Mouse (Mus musculus) MEL (cell line): ENCODE measurements around the gene Ctxn2. TPM values are rescaled to one million over a fixed set of nuclear protein-coding genes. Genes with fewer than 3 reads are reported as not detected.
A peak's percentile ranks its signal among the peaks of the same experiment; 100 is the strongest.

Experiments
- DNase-seq: peaks from one replicate; pipeline ENCODE4 v3.0.0; 2011; ENCODE audit warnings: low read depth, low spot score
- H3K27ac ChIP-seq: 2 replicates; pipeline ENCODE4 v1.5.1; 2012; ENCODE audit warnings: low read depth, mild to moderate bottlenecking, control low read depth, low read length, moderate library complexity; ENCODE audit not compliant: control insufficient read depth
- H3K27me3 ChIP-seq, 2 experiments: fragments of 150-350 bp in 1 of 2; sonication (generic) in 1 of 2; 2 replicates each; pipeline ENCODE4 v1.6.1; 2012; ENCODE audit warnings: low read length in 2 of 2, mild to moderate bottlenecking in 2 of 2, improper control_type of control experiment in 1 of 2, moderate library complexity in 1 of 2; ENCODE audit not compliant: insufficient read depth in 2 of 2, control insufficient read depth in 1 of 2
- H3K36me3 ChIP-seq, 2 experiments: 2 replicates each; pipeline ENCODE4 v1.6.1; 2012 to 2014; ENCODE audit warnings: low read length in 2 of 2, improper control_type of control experiment in 1 of 2, inconsistent platforms in 1 of 2, mild to moderate bottlenecking in 1 of 2; ENCODE audit not compliant: insufficient read depth in 2 of 2, control insufficient read depth in 1 of 2
- H3K4me1 ChIP-seq, 2 experiments: fragments of 150-350 bp in 1 of 2; sonication (generic) in 1 of 2; 2 replicates each; pipeline ENCODE4 v1.6.1; 2012; ENCODE audit warnings: low read length in 2 of 2, improper control_type of control experiment in 1 of 2, mild to moderate bottlenecking in 1 of 2; ENCODE audit not compliant: insufficient read depth in 2 of 2, control insufficient read depth in 1 of 2
- H3K4me3 ChIP-seq, 2 experiments: fragments of 150-350 bp in 1 of 2; sonication (generic) in 1 of 2; 2 replicates each; pipeline ENCODE4 v1.5.1; 2012; ENCODE audit warnings: low read depth in 2 of 2, low read length in 2 of 2, mild to moderate bottlenecking in 2 of 2, moderate library complexity in 2 of 2, control low read depth in 1 of 2, improper control_type of control experiment in 1 of 2; ENCODE audit not compliant: control insufficient read depth in 1 of 2, insufficient read depth in 1 of 2
- H3K79me2 ChIP-seq: 2 replicates; pipeline ENCODE4 v1.6.1; 2012; ENCODE audit warnings: mild to moderate bottlenecking, low read length, moderate library complexity; ENCODE audit not compliant: control insufficient read depth, poor library complexity, insufficient read depth
- H3K9ac ChIP-seq: 2 replicates; pipeline ENCODE4 v1.6.1; 2012; ENCODE audit warnings: low read depth, mild to moderate bottlenecking, control low read depth, low read length, moderate library complexity; ENCODE audit not compliant: control insufficient read depth, poor library complexity, severe bottlenecking
- H3K9me3 ChIP-seq: fragments of 150-350 bp; sonication (generic); replicated peaks from 2 replicates; pipeline ENCODE4 v1.6.1; 2012; ENCODE audit warnings: mild to moderate bottlenecking, low read length, improper control_type of control experiment, moderate library complexity; ENCODE audit not compliant: insufficient read depth
- BHLHE40 ChIP-seq: IDR thresholded peaks from 2 replicates; pipeline ENCODE4 v1.6.1; 2012; ENCODE audit warnings: low read depth, mild to moderate bottlenecking, inconsistent platforms, low read length, improper control_type of control experiment, borderline replicate concordance
- CHD1 ChIP-seq: IDR thresholded peaks from 2 replicates; pipeline ENCODE4 v1.6.1; 2012; ENCODE audit warnings: low read depth, mild to moderate bottlenecking, inconsistent platforms, low read length, improper control_type of control experiment
- CHD2 ChIP-seq: IDR thresholded peaks from 2 replicates; pipeline ENCODE4 v1.6.1; 2011; ENCODE audit warnings: low read length, improper control_type of control experiment
- CTCF ChIP-seq, 3 experiments: IDR thresholded peaks in 2 of 3; conservative IDR thresholded peaks in 1 of 3; 2 replicates each; pipeline ENCODE4 v1.5.1; 2011 to 2012; ENCODE audit warnings: low read length in 3 of 3, low read depth in 2 of 3, mild to moderate bottlenecking in 2 of 3, improper control_type of control experiment in 1 of 3, inconsistent platforms in 1 of 3, mixed read lengths in 1 of 3, moderate library complexity in 1 of 3; ENCODE audit not compliant: control insufficient read depth in 1 of 3, insufficient read depth in 1 of 3, poor library complexity in 1 of 3, severe bottlenecking in 1 of 3
- E2F4 ChIP-seq: IDR thresholded peaks from 2 replicates; pipeline ENCODE4 v1.6.1; 2011; ENCODE audit warnings: low read depth, low read length, improper control_type of control experiment, borderline replicate concordance
- ETS1 ChIP-seq: IDR thresholded peaks from 2 replicates; pipeline ENCODE4 v1.6.1; 2012; ENCODE audit warnings: low read depth, mild to moderate bottlenecking, inconsistent platforms, low read length, improper control_type of control experiment, moderate library complexity
- HCFC1 ChIP-seq: IDR thresholded peaks from 2 replicates; pipeline ENCODE4 v1.6.1; 2012; ENCODE audit warnings: low read depth, mild to moderate bottlenecking, inconsistent platforms, low read length, improper control_type of control experiment, moderate library complexity
- KAT2A ChIP-seq: conservative IDR thresholded peaks from 2 replicates; pipeline ENCODE4 v1.6.1; 2012; ENCODE audit warnings: low read depth, low read length, improper control_type of control experiment, inconsistent platforms
- MAX ChIP-seq: IDR thresholded peaks from 2 replicates; pipeline ENCODE4 v1.6.1; 2011; ENCODE audit warnings: low read length, improper control_type of control experiment
- MXI1 ChIP-seq: IDR thresholded peaks from 2 replicates; pipeline ENCODE4 v1.6.1; 2011; ENCODE audit warnings: mild to moderate bottlenecking, low read depth, low read length, improper control_type of control experiment
- MYB ChIP-seq: IDR thresholded peaks from 2 replicates; pipeline ENCODE4 v1.6.1; 2011; ENCODE audit warnings: mild to moderate bottlenecking, low read depth, low read length, improper control_type of control experiment
- MYC ChIP-seq: IDR thresholded peaks from 2 replicates; pipeline ENCODE4 v1.6.1; 2011; ENCODE audit warnings: low read depth, mild to moderate bottlenecking, low read length, improper control_type of control experiment, moderate library complexity
- NELFE ChIP-seq: IDR thresholded peaks from 2 replicates; pipeline ENCODE4 v1.6.1; 2011; ENCODE audit warnings: low read depth, low read length, improper control_type of control experiment
- POLR2AphosphoS2 ChIP-seq: IDR thresholded peaks from 2 replicates; pipeline ENCODE4 v1.6.1; 2011; ENCODE audit warnings: low read length, improper control_type of control experiment
- POLR2AphosphoS5 ChIP-seq: IDR thresholded peaks from 2 replicates; pipeline ENCODE4 v1.6.1; 2012; ENCODE audit warnings: low read depth, borderline replicate concordance, mild to moderate bottlenecking, inconsistent platforms, low read length, moderate library complexity, mixed read lengths
- RAD21 ChIP-seq: IDR thresholded peaks from 2 replicates; pipeline ENCODE4 v1.6.1; 2011; ENCODE audit warnings: mild to moderate bottlenecking, low read depth, low read length, improper control_type of control experiment
- SIN3A ChIP-seq: IDR thresholded peaks from 2 replicates; pipeline ENCODE4 v1.6.1; 2012; ENCODE audit warnings: low read length, improper control_type of control experiment, inconsistent platforms
- SMC3 ChIP-seq: IDR thresholded peaks from 2 replicates; pipeline ENCODE4 v1.6.1; 2011; ENCODE audit warnings: low read depth, low read length, improper control_type of control experiment
- TAL1 ChIP-seq: IDR thresholded peaks from 2 replicates; pipeline ENCODE4 v1.6.1; 2012; ENCODE audit warnings: mild to moderate bottlenecking, inconsistent platforms, low read length, moderate library complexity, mixed read lengths
- TCF12 ChIP-seq: IDR thresholded peaks from 2 replicates; pipeline ENCODE4 v1.6.1; 2014; ENCODE audit warnings: low read depth, mild to moderate bottlenecking, inconsistent platforms, low read length, improper control_type of control experiment, moderate library complexity
- UBTF ChIP-seq: IDR thresholded peaks from 2 replicates; pipeline ENCODE4 v1.6.1; 2012; ENCODE audit warnings: low read depth, mild to moderate bottlenecking, inconsistent platforms, low read length, improper control_type of control experiment, moderate library complexity, borderline replicate concordance; ENCODE audit not compliant: insufficient read depth
- USF1 ChIP-seq: IDR thresholded peaks from 2 replicates; pipeline ENCODE4 v1.6.1; 2014; ENCODE audit warnings: low read depth, mild to moderate bottlenecking, inconsistent platforms, low read length, improper control_type of control experiment, moderate library complexity
- USF2 ChIP-seq, 2 experiments: IDR thresholded peaks; 2 replicates each; pipeline ENCODE4 v1.6.1; 2011 to 2012; ENCODE audit warnings: improper control_type of control experiment in 2 of 2, low read length in 2 of 2, borderline replicate concordance in 1 of 2, inconsistent platforms in 1 of 2, low read depth in 1 of 2, mild to moderate bottlenecking in 1 of 2; ENCODE audit not compliant: insufficient read depth in 1 of 2
- ZKSCAN1 ChIP-seq: IDR thresholded peaks from 2 replicates; pipeline ENCODE4 v1.6.1; 2012; ENCODE audit warnings: low read depth, mild to moderate bottlenecking, inconsistent platforms, low read length, improper control_type of control experiment, moderate library complexity
- polyA plus RNA-seq, 2 experiments: library from polyadenylated mRNA; stranded (reverse) in 1 of 2; unstranded in 1 of 2; fragments of >175 nt in 1 of 2; fragments of >200 nt in 1 of 2; gene quantifications; 2 replicates each; pipeline versions ENCODE4 v1.2.1 to v1.2.4; 2012; ENCODE audit warnings: low replicate concordance in 2 of 2, low read depth in 1 of 2; ENCODE audit not compliant: insufficient read length in 2 of 2, insufficient read depth in 1 of 2, missing spikeins in 1 of 2
- total RNA-seq: library from RNA; depleted of rRNA; stranded (reverse); fragments of 300-350 nt; gene quantifications from 2 replicates; pipeline ENCODE4 v1.2.3, GENCODE M21; 2012

Ctxn2 gene
- total and polyA plus RNA-seq, 3 experiments: not detected

- Histone ChIP-seq H3K79me2 (peaks cover 52% of the 10 kb centered on the region), H3K27ac (peak overlapping the region; percentile 79), H3K9ac (peak overlapping the region; percentile 98), H3K36me3 (peaks cover 5 to 51% of the 10 kb centered on the region in 2 experiments), H3K27me3 (no peaks in the 10 kb centered on the region), H3K9me3 (no peaks in the 10 kb centered on the region), H3K4me3 (peak overlapping the region; percentile 93 to 99), H3K4me1 (peaks cover 27 to 39% of the 10 kb centered on the region in 2 experiments)
- DNase-seq: peak; percentile 42
- TF ChIP-seq TCF12 (no peak), BHLHE40 (no peak), RAD21 (no peak), POLR2AphosphoS5 (no peak), TAL1 (no peak), KAT2A (no peak)
Observed at GRCm38 (mm10) chr2:125122288-125122623, 14.2 kb upstream of the Ctxn2 start.

GRCm38 (mm10) chr2:125122624-125123476, 13.6 kb upstream of the Ctxn2 start:
- peak overlapping the region; percentile 93 to 99 for H3K4me3 ChIP-seq
- peaks cover 25 to 39% of the 10 kb centered on the region in 2 experiments for H3K4me1 ChIP-seq
- H3K79me2 ChIP-seq: peaks cover 49% of the 10 kb centered on the region
- peaks cover 5 to 49% of the 10 kb centered on the region in 2 experiments for H3K36me3 ChIP-seq
- no peak for TF ChIP-seq TAL1
- TF ChIP-seq SMC3: no peak
- TF ChIP-seq ETS1: 0 out of 2 replicates have a peak, but pooled peaks have one; percentile 2
- TF ChIP-seq MAX: peak; percentile 75
- no peak for TF ChIP-seq E2F4
- peak; percentile 28; the same call in 1 of the 2 replicates for TF ChIP-seq BHLHE40
- peak; percentile 87; the same call in 1 of the 2 replicates for TF ChIP-seq CHD1
- no peak for TF ChIP-seq MYB
- peak; percentile 78; the same call in 1 of the 2 replicates for TF ChIP-seq SIN3A
- peak; percentile 64 for TF ChIP-seq MYC
- TF ChIP-seq USF2 (IDR thresholded peaks at IDR 0.05; ENCODE audit: borderline replicate concordance in 1 of 2, insufficient read depth in 1 of 2, low read depth in 1 of 2, low read length in 2 of 2): peak in 1 of 2 experiments; percentile 57; a peak in 1 of 4 replicates
- peak; percentile 39; the same call in 1 of the 2 replicates for TF ChIP-seq POLR2AphosphoS2
- peak; percentile 90 for TF ChIP-seq USF1
- no peak for TF ChIP-seq CTCF (IDR thresholded peaks at IDR 0.05 in 2 of 3, conservative IDR thresholded peaks at IDR 0.05 in 1 of 3; ENCODE audit: control insufficient read depth in 1 of 3, insufficient read depth in 1 of 3, low read depth in 2 of 3, low read length in 3 of 3, poor library complexity in 1 of 3, severe bottlenecking in 1 of 3)
- TF ChIP-seq CHD2: no peak
- 0 out of 2 replicates have a peak, but pooled peaks have one; percentile 53 for TF ChIP-seq UBTF
- TF ChIP-seq HCFC1: no peak; the same call in none of the 2 replicates
- TF ChIP-seq MXI1: peak; percentile 95
- no peak; the same call in 1 of the 2 replicates for TF ChIP-seq NELFE
- no peak for TF ChIP-seq ZKSCAN1
- peak; percentile 49 for DNase-seq
- H3K9ac ChIP-seq: peak overlapping the region; percentile 98
- H3K9me3 ChIP-seq: no peaks in the 10 kb centered on the region
- H3K27ac ChIP-seq: peak overlapping the region; percentile 79
- no peaks in the 10 kb centered on the region for H3K27me3 ChIP-seq
